Mouse (Mus musculus) hindbrain, embryonic 12.5 days (tissue): Measurements from ENCODE around the gene Pfn3. TPM values are rescaled to one million over a fixed set of nuclear protein-coding genes. Genes with fewer than 3 reads are reported as not detected.
A peak's percentile ranks its signal among the peaks of the same experiment; 100 is the strongest.

ENCODE experiments used
- ATAC-seq: fragments of 200-750 bp; cut with Nextera tagmentation; 2 replicates; pipeline ENCODE4 v1.8.0; 2017; ENCODE audit warnings: moderate TSS enrichment; ENCODE audit not compliant: low FRiP score
- H3K27ac ChIP-seq: fragments of 300-500 bp; sonication (generic); 2 replicates; pipeline ENCODE4 v1.5.1; 2016; ENCODE audit warnings: mild to moderate bottlenecking
- H3K27me3 ChIP-seq: fragments of 300-500 bp; sonication (generic); 2 replicates; pipeline ENCODE4 v1.6.1; 2016; ENCODE audit warnings: mild to moderate bottlenecking
- H3K36me3 ChIP-seq: fragments of 300-500 bp; sonication (generic); 2 replicates; pipeline ENCODE4 v1.6.1; 2016; ENCODE audit warnings: mild to moderate bottlenecking
- H3K4me1 ChIP-seq: fragments of 300-500 bp; sonication (generic); 2 replicates; pipeline ENCODE4 v1.6.1; 2016
- H3K4me2 ChIP-seq: fragments of 300-500 bp; sonication (generic); replicated peaks from 2 replicates; pipeline ENCODE4 v1.6.1; 2016; ENCODE audit warnings: mild to moderate bottlenecking
- H3K4me3 ChIP-seq: fragments of 300-500 bp; sonication (generic); 2 replicates; pipeline ENCODE4 v1.5.1; 2016; ENCODE audit warnings: mild to moderate bottlenecking
- H3K9ac ChIP-seq: fragments of 300-500 bp; sonication (generic); 2 replicates; pipeline ENCODE4 v1.6.1; 2016; ENCODE audit warnings: mild to moderate bottlenecking, moderate library complexity
- H3K9me3 ChIP-seq: fragments of 300-500 bp; sonication (generic); replicated peaks from 2 replicates; pipeline ENCODE4 v1.6.1; 2016; ENCODE audit warnings: mild to moderate bottlenecking
- WGBS: fragments of 180-500 bp; shearing (Covaris S2); methylation state at CpG from one replicate; pipeline ENCODE4 v1.1.7; 2016; 5-methylcytosine and 5-hydroxymethylcytosine counted together
- polyA plus RNA-seq: library from polyadenylated mRNA; unstranded; fragments of >200 nt; fragmentation: Nextera tagmentation; extraction: Ambion mirVana; gene quantifications from 2 replicates; pipeline ENCODE4 v1.2.1, GENCODE M21; 2016

Pfn3 gene
- polyA plus RNA-seq: not detected in 2 replicates

- Histone ChIP-seq H3K27me3 (peaks cover 48% of the 10 kb centered on the region), H3K27ac (no peak within 1 kb of the TSS), H3K9me3 (no peaks in the 10 kb centered on the region), H3K36me3 (no peaks in the 10 kb centered on the region), H3K9ac (peak within 1 kb of the TSS; percentile 44; the same call in 1 of the 2 replicates), H3K4me3 (peak within 1 kb of the TSS; percentile 34), H3K4me2 (peak within 1 kb of the TSS; percentile 63), H3K4me1 (peaks cover 6% of the 10 kb centered on the region)
- peak; percentile 65 for ATAC-seq
- 10% methylated on average over 41 of the region's 41 CpGs for WGBS
Observed at GRCm38 (mm10) chr13:55414743-55415380, at the start of gene Pfn3. Gene Pfn3, minus strand, starts transcription at chr13:55415232.

GRCm38 (mm10) chr13:55464027-55464884, 49.2 kb upstream of the Pfn3 start, which contains the start of gene Prr7:
Gene Prr7, plus strand, starts transcription at chr13:55464267.
- H3K27me3 ChIP-seq: peaks cover 5% of the 10 kb centered on the region; the same call in 1 of the 2 replicates
- ATAC-seq: peak; percentile 85
- H3K9me3 ChIP-seq: no peaks in the 10 kb centered on the region
- H3K9ac ChIP-seq: peak within 1 kb of the TSS; percentile 81
- WGBS: under 1% methylated on average over 75 of the region's 84 CpGs
- peak within 1 kb of the TSS; percentile 63 for H3K4me3 ChIP-seq
- peak within 1 kb of the TSS; percentile 96 for H3K27ac ChIP-seq
- peaks cover 42% of the 10 kb centered on the region for H3K4me1 ChIP-seq
- H3K4me2 ChIP-seq: peak within 1 kb of the TSS; percentile 80
- H3K36me3 ChIP-seq: peaks cover 28% of the 10 kb centered on the region

DNA sequence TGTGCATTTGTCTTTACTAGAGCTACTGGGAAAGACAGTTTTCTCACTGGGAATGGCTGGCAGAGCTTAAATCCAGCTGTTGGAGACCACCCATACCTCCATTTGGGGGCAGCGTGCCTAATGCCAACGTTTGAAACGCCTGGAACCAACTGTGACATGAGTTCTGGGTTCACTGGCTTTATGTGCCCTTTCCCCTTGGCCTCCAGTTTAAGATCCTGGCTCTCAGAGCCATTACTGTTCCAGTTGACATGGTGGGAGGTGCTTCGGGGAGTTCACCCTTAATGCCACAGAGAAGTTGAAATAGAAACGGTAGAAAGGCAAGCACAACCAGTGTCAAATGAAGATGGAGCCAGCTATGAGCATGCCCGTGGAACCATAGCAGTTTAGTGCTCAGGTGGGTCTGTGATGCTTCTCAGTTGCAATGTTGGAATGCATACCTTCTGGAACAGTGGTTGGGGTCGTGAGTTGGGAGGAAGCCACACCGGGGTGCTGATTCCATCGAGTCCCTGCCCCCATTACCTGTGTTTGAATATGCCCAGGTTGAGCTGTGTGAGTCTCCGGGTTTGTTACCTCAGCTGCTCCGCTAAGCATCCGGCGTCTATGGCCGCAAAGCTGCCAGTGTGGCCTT, 48.5 kb upstream of the Pfn3 start:
- WGBS: 7% methylated on average over 14 of the region's 14 CpGs
- Histone ChIP-seq H3K9ac (peak overlapping the region; percentile 81), H3K4me1 (peaks cover 37% of the 10 kb centered on the region), H3K9me3 (no peaks in the 10 kb centered on the region), H3K4me2 (peak overlapping the region; percentile 80), H3K27me3 (peaks cover 5% of the 10 kb centered on the region; the same call in 1 of the 2 replicates), H3K36me3 (peaks cover 35% of the 10 kb centered on the region), H3K27ac (peak overlapping the region; percentile 96), H3K4me3 (peak overlapping the region; percentile 63)
- ATAC-seq: peak; percentile 0; the same call in 1 of the 2 replicates

DNA sequence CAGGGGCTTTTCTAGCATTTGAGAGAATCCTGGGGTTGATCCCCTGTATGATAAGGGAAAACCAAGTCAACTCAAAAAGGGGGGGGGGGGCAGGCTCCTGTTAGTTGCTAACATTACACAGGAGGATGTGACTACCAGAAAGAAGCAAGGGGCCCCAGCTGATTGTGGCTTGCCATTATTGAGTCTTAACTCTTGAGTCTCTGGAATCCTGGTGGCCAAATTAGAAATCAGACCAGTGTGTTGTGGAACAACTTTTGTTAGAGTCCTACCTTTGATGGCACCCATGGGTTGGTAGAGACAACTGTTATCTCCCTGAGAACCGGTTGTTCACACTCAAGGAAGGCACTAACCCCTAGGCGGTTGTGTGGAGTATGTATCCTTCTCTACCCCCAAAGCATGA, 47.9 kb upstream of the Pfn3 start:
- no peak for ATAC-seq
- H3K4me2 ChIP-seq: peak overlapping the region; percentile 80; the same call in 1 of the 2 replicates
- H3K27ac ChIP-seq: no peak overlapping the region; the same call in 1 of the 2 replicates
- H3K27me3 ChIP-seq: peaks cover 5% of the 10 kb centered on the region; the same call in 1 of the 2 replicates
- 48% methylated on average over 2 of the region's 2 CpGs for WGBS
- H3K9me3 ChIP-seq: no peaks in the 10 kb centered on the region
- peaks cover 34% of the 10 kb centered on the region for H3K4me1 ChIP-seq
- peaks cover 39% of the 10 kb centered on the region for H3K36me3 ChIP-seq
- H3K4me3 ChIP-seq: no peak overlapping the region
- no peak overlapping the region for H3K9ac ChIP-seq

DNA sequence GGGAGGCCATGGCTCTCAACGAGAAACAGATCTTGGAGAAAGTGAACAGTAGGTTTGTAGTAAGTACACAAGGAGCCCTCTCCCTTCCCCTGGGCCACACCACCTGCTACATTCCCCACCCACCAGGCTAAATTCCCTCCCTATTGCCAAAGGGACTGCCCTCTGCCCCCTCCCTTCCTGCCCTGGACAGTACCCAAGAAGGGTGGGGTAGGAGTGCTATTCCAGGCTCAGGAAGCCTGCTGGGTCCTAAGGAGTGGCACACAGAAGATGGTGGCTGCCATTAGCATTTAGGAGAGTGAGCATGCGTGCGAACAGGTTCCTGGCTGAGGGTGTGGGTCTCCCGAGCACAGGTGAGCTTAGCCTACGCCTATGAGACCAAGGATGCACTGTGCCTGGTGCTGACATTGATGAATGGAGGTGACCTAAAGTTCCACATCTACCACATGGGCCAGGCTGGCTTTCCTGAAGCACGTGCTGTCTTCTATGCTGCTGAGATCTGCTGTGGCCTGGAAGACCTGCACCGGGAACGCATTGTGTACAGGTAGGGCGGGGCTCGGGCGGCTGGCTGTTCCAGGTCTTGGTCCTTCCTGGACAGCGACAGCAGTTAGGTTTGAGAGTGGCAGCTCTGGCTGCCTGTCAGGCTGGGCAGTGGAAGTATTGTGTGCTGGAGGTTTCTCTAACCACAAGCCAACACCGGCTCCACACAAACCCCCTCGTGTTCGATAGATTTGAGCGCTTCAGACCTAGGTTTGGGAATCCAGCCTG, 36.9 kb upstream of the Pfn3 start:
- ATAC-seq: no peak
- H3K27ac ChIP-seq: no peak overlapping the region
- H3K9me3 ChIP-seq: no peaks in the 10 kb centered on the region
- H3K4me3 ChIP-seq: no peak overlapping the region
- 96% methylated on average over 16 of the region's 16 CpGs for WGBS
- H3K4me1 ChIP-seq: peaks cover 11% of the 10 kb centered on the region
- no peaks in the 10 kb centered on the region for H3K27me3 ChIP-seq
- peaks cover 70% of the 10 kb centered on the region for H3K36me3 ChIP-seq
- H3K4me2 ChIP-seq: no peak overlapping the region
- no peak overlapping the region for H3K9ac ChIP-seq

DNA sequence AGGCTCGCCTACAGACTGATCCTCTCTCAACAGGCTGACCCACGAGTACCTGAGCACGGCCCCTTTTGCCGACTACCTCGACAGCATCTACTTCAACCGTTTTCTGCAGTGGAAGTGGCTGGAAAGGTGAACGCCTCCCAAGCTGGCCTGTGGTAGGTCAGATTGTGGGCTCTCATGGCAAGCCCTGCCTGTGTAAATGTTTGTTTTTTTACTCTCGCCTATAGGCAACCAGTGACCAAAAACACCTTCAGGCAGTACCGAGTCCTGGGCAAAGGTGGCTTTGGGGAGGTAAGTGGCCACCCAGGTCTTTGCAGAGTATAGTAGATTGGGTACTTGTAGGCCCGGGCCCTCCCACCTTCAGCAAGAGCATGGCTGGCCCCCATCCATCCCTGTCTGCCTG, 36.3 kb upstream of the Pfn3 start:
- H3K27me3 ChIP-seq: no peaks in the 10 kb centered on the region
- H3K4me1 ChIP-seq: peaks cover 17% of the 10 kb centered on the region
- no peak overlapping the region for H3K4me3 ChIP-seq
- no peaks in the 10 kb centered on the region for H3K9me3 ChIP-seq
- no peak overlapping the region for H3K9ac ChIP-seq
- WGBS: 95% methylated on average over 10 of the region's 10 CpGs
- no peak overlapping the region for H3K27ac ChIP-seq
- H3K4me2 ChIP-seq: no peak overlapping the region
- peaks cover 63% of the 10 kb centered on the region for H3K36me3 ChIP-seq
- no peak for ATAC-seq

GRCm38 (mm10) chr13:55450511-55450980, 35.5 kb upstream of the Pfn3 start:
- 91% methylated on average over 11 of the region's 11 CpGs for WGBS
- Histone ChIP-seq H3K27me3 (no peaks in the 10 kb centered on the region), H3K27ac (no peak overlapping the region), H3K9ac (no peak overlapping the region), H3K9me3 (no peaks in the 10 kb centered on the region), H3K4me3 (no peak overlapping the region), H3K4me1 (peaks cover 24% of the 10 kb centered on the region), H3K36me3 (peaks cover 56% of the 10 kb centered on the region), H3K4me2 (no peak overlapping the region)
- no peak for ATAC-seq

GRCm38 (mm10) chr13:55449679-55450441, 34.8 kb upstream of the Pfn3 start:
- Histone ChIP-seq H3K4me1 (peaks cover 24% of the 10 kb centered on the region), H3K4me3 (no peak overlapping the region), H3K27me3 (no peaks in the 10 kb centered on the region), H3K27ac (no peak overlapping the region), H3K9me3 (no peaks in the 10 kb centered on the region), H3K9ac (no peak overlapping the region), H3K4me2 (no peak overlapping the region), H3K36me3 (peaks cover 49% of the 10 kb centered on the region)
- WGBS: 91% methylated on average over 17 of the region's 17 CpGs
- no peak for ATAC-seq

- Histone ChIP-seq H3K4me3 (no peak overlapping the region), H3K36me3 (peaks cover 42% of the 10 kb centered on the region), H3K27ac (no peak overlapping the region), H3K4me1 (peaks cover 25% of the 10 kb centered on the region), H3K27me3 (no peaks in the 10 kb centered on the region), H3K4me2 (no peak overlapping the region), H3K9me3 (no peaks in the 10 kb centered on the region), H3K9ac (no peak overlapping the region)
- WGBS: 98% methylated on average over 9 of the region's 9 CpGs
- no peak for ATAC-seq
Observed at GRCm38 (mm10) chr13:55449205-55449604, 34.2 kb upstream of the Pfn3 start.

- H3K9ac ChIP-seq: 0 out of 2 replicates have a peak overlapping the region, but pooled peaks have one; percentile 35
- H3K4me2 ChIP-seq: no peak overlapping the region
- no peaks in the 10 kb centered on the region for H3K9me3 ChIP-seq
- H3K36me3 ChIP-seq: peaks cover 33% of the 10 kb centered on the region
- peaks cover 30% of the 10 kb centered on the region for H3K4me1 ChIP-seq
- WGBS: 95% methylated on average over 5 of the region's 5 CpGs
- H3K27me3 ChIP-seq: no peaks in the 10 kb centered on the region
- no peak for ATAC-seq
- H3K4me3 ChIP-seq: no peak overlapping the region
- no peak overlapping the region for H3K27ac ChIP-seq
Observed at GRCm38 (mm10) chr13:55448131-55448530, 33.1 kb upstream of the Pfn3 start.

GRCm38 (mm10) chr13:55447543-55447943, 32.5 kb upstream of the Pfn3 start:
- Histone ChIP-seq H3K9me3 (no peaks in the 10 kb centered on the region), H3K27me3 (no peaks in the 10 kb centered on the region), H3K4me1 (peaks cover 30% of the 10 kb centered on the region), H3K27ac (no peak overlapping the region), H3K36me3 (peaks cover 27% of the 10 kb centered on the region), H3K4me3 (no peak overlapping the region), H3K4me2 (0 out of 2 replicates have a peak overlapping the region, but pooled peaks have one; percentile 87), H3K9ac (peak overlapping the region; percentile 35)
- 57% methylated on average over 3 of the region's 3 CpGs for WGBS
- ATAC-seq: no peak
